ENCODE assay signal across 11 mouse cellular contexts in genomic region chr2:7351234-7351633, GRCm38 (mm10).
"Had no signal": no experiment of that assay in that cellular context is flagged by ENCODE, and none has a peak within 500 bp of the region (broad histone marks: within the 10 kb centered on the region; RNA-seq: fewer than 3 reads in every experiment).

No protein-coding gene starts in this region.

- DNase-seq: kidney, adult 11 months; kidney, postnatal 14 days; left cerebral cortex, postnatal 4 days; midbrain, embryonic 14.5 days; right cerebral cortex, postnatal 14 days had no signal

- H3K27ac ChIP-seq: kidney, embryonic 15.5 days; limb, embryonic 13.5 days; liver, embryonic 14.5 days; midbrain, embryonic 10.5 days; neural tube, embryonic 12.5 days had no signal

- H3K4me3 ChIP-seq: kidney, embryonic 15.5 days; limb, embryonic 13.5 days; midbrain, embryonic 10.5 days; myocyte; neural tube, embryonic 12.5 days had no signal

- H3K4me1 ChIP-seq: kidney, embryonic 15.5 days; midbrain, embryonic 10.5 days; neural tube, embryonic 12.5 days had no signal
